Mouse (Mus musculus): ENCODE measurements around the gene Stox2. TPM values are rescaled to one million over a fixed set of nuclear protein-coding genes. Genes with fewer than 3 reads are reported as not detected.

The Stox2 gene
- polyA plus RNA-seq, 1 experiment from 2014 or later: 11.7 TPM

GRCm38 (mm10) chr8:47371539-47371938 lies 74.6 kb downstream of the Stox2 start:
- H3K27me3 ChIP-seq (ENCODE audit: insufficient read depth, low read length): no peaks in the 10 kb centered on the region
- 41% methylated on average over 3 of the region's 3 CpGs for WGBS
- no peak overlapping the region for H3K27ac ChIP-seq (ENCODE audit: low read depth)
- H3K9ac ChIP-seq: no peak overlapping the region
- H3K36me3 ChIP-seq (ENCODE audit: insufficient read depth): no peaks in the 10 kb centered on the region
- no peak overlapping the region for H3K4me2 ChIP-seq
- DNase-seq (peak; percentile 82), ATAC-seq (ENCODE audit: insufficient read depth) (no peak)
- no peak overlapping the region for H3K4me3 ChIP-seq (ENCODE audit: low read depth, low read length)
- peak; percentile 91 for TF ChIP-seq CTCF (IDR thresholded peaks at IDR 0.05; ENCODE audit: low read depth)
- no peaks in the 10 kb centered on the region for H3K4me1 ChIP-seq (ENCODE audit: insufficient read depth)
- no peaks in the 10 kb centered on the region for H3K9me3 ChIP-seq (ENCODE audit: low read depth, low read length)

GRCm38 (mm10) chr8:47371081-47371480 lies 75.1 kb downstream of the Stox2 start:
- no peak for ATAC-seq (ENCODE audit: insufficient read depth)
- no peak overlapping the region for H3K4me2 ChIP-seq
- no peak for DNase-seq
- H3K9ac ChIP-seq: no peak overlapping the region
- H3K27me3 ChIP-seq (ENCODE audit: insufficient read depth, low read length): no peaks in the 10 kb centered on the region
- H3K4me1 ChIP-seq (ENCODE audit: insufficient read depth): no peaks in the 10 kb centered on the region
- TF ChIP-seq CTCF (IDR thresholded peaks at IDR 0.05; ENCODE audit: low read depth): no peak
- WGBS: 88% methylated on average over 3 of the region's 3 CpGs
- H3K4me3 ChIP-seq (ENCODE audit: low read depth, low read length): no peak overlapping the region
- H3K36me3 ChIP-seq (ENCODE audit: insufficient read depth): no peaks in the 10 kb centered on the region
- no peaks in the 10 kb centered on the region for H3K9me3 ChIP-seq (ENCODE audit: low read depth, low read length)
- no peak overlapping the region for H3K27ac ChIP-seq (ENCODE audit: low read depth)

GRCm38 (mm10) chr8:47370421-47371080 lies 75.6 kb downstream of the Stox2 start:
- peak; percentile 70 for ATAC-seq (ENCODE audit: insufficient read depth)
- peak; percentile 96 for TF ChIP-seq CTCF (IDR thresholded peaks at IDR 0.05; ENCODE audit: low read depth)

GRCm38 (mm10) chr8:47369949-47370348 lies 76.2 kb downstream of the Stox2 start:
- no peak overlapping the region for H3K27ac ChIP-seq (ENCODE audit: low read depth)
- H3K4me2 ChIP-seq: no peak overlapping the region
- no peak overlapping the region for H3K9ac ChIP-seq
- ATAC-seq (ENCODE audit: insufficient read depth) (no peak), DNase-seq (no peak)
- no peak overlapping the region for H3K4me3 ChIP-seq (ENCODE audit: low read depth, low read length)
- H3K4me1 ChIP-seq (ENCODE audit: insufficient read depth): no peaks in the 10 kb centered on the region
- WGBS: 91% methylated on average over 15 of the region's 15 CpGs
- TF ChIP-seq CTCF (IDR thresholded peaks at IDR 0.05; ENCODE audit: low read depth): no peak
- no peaks in the 10 kb centered on the region for H3K36me3 ChIP-seq (ENCODE audit: insufficient read depth)
- no peaks in the 10 kb centered on the region for H3K9me3 ChIP-seq (ENCODE audit: low read depth, low read length)
- H3K27me3 ChIP-seq (ENCODE audit: insufficient read depth, low read length): no peaks in the 10 kb centered on the region

More at GRCm38 (mm10) chr8:47370421-47371080, 75.6 kb downstream of the Stox2 start:
- H3K4me1 ChIP-seq (ENCODE audit: insufficient read depth): no peaks in the 10 kb centered on the region
- no peak overlapping the region for H3K4me3 ChIP-seq (ENCODE audit: low read depth, low read length)
- H3K27me3 ChIP-seq (ENCODE audit: insufficient read depth, low read length): no peaks in the 10 kb centered on the region
- no peak overlapping the region for H3K4me2 ChIP-seq
- no peaks in the 10 kb centered on the region for H3K9me3 ChIP-seq (ENCODE audit: low read depth, low read length)
- DNase-seq: peak; percentile 91
- WGBS: 26% methylated on average over 15 of the region's 15 CpGs
- H3K9ac ChIP-seq: no peak overlapping the region
- no peaks in the 10 kb centered on the region for H3K36me3 ChIP-seq (ENCODE audit: insufficient read depth)
- H3K27ac ChIP-seq (ENCODE audit: low read depth): no peak overlapping the region

GRCm38 (mm10) chr8:47369044-47369769 lies 77.0 kb downstream of the Stox2 start:
- no peak for DNase-seq
- Histone ChIP-seq H3K9me3 (ENCODE audit: low read depth, low read length) (no peaks in the 10 kb centered on the region), H3K27ac (ENCODE audit: low read depth) (no peak overlapping the region), H3K27me3 (ENCODE audit: insufficient read depth, low read length) (no peaks in the 10 kb centered on the region), H3K4me1 (ENCODE audit: insufficient read depth) (no peaks in the 10 kb centered on the region), H3K4me2 (no peak overlapping the region), H3K4me3 (ENCODE audit: low read depth, low read length) (no peak overlapping the region), H3K9ac (no peak overlapping the region), H3K36me3 (ENCODE audit: insufficient read depth) (no peaks in the 10 kb centered on the region)
- ATAC-seq (ENCODE audit: insufficient read depth): no peak
- 77% methylated on average over 16 of the region's 16 CpGs for WGBS
- TF ChIP-seq CTCF (IDR thresholded peaks at IDR 0.05; ENCODE audit: low read depth): no peak

- DNase-seq (no peak), ATAC-seq (ENCODE audit: insufficient read depth) (no peak)
- H3K27me3 ChIP-seq (ENCODE audit: insufficient read depth, low read length): no peaks in the 10 kb centered on the region
- H3K36me3 ChIP-seq (ENCODE audit: insufficient read depth): no peaks in the 10 kb centered on the region
- WGBS: 66% methylated on average over 6 of the region's 6 CpGs
- no peaks in the 10 kb centered on the region for H3K9me3 ChIP-seq (ENCODE audit: low read depth, low read length)
- H3K4me2 ChIP-seq: no peak overlapping the region
- no peak overlapping the region for H3K4me3 ChIP-seq (ENCODE audit: low read depth, low read length)
- no peak overlapping the region for H3K9ac ChIP-seq
- peaks cover 6% of the 10 kb centered on the region for H3K4me1 ChIP-seq (ENCODE audit: insufficient read depth)
- no peak overlapping the region for H3K27ac ChIP-seq (ENCODE audit: low read depth)
- no peak for TF ChIP-seq CTCF (IDR thresholded peaks at IDR 0.05; ENCODE audit: low read depth)
Measured at GRCm38 (mm10) chr8:47367029-47367428, 79.1 kb downstream of the Stox2 start.

GRCm38 (mm10) chr8:47363271-47363670 lies 82.9 kb downstream of the Stox2 start:
- Histone ChIP-seq H3K9ac (no peak overlapping the region), H3K4me2 (no peak overlapping the region), H3K27ac (ENCODE audit: low read depth) (no peak overlapping the region), H3K4me1 (ENCODE audit: insufficient read depth) (peaks cover 6% of the 10 kb centered on the region), H3K9me3 (ENCODE audit: low read depth, low read length) (no peaks in the 10 kb centered on the region), H3K27me3 (ENCODE audit: insufficient read depth, low read length) (no peaks in the 10 kb centered on the region), H3K4me3 (ENCODE audit: low read depth, low read length) (no peak overlapping the region), H3K36me3 (ENCODE audit: insufficient read depth) (no peaks in the 10 kb centered on the region)
- ATAC-seq (ENCODE audit: insufficient read depth) (peak; percentile 94), DNase-seq (peak; percentile 93)
- WGBS: 11% methylated on average over 8 of the region's 8 CpGs
- TF ChIP-seq CTCF (IDR thresholded peaks at IDR 0.05; ENCODE audit: low read depth): no peak
